Mouse (Mus musculus) midbrain, postnatal 0 days (tissue): ENCODE results near the gene Cryba2. TPM values are rescaled to one million over a fixed set of nuclear protein-coding genes. Genes with fewer than 3 reads are reported as not detected.
A peak's percentile ranks its signal among the peaks of the same experiment; 100 is the strongest.

Source experiments
- ATAC-seq: fragments of 200-750 bp; cut with Nextera tagmentation; 2 replicates; pipeline ENCODE4 v1.8.0; 2017; ENCODE audit warnings: moderate number of reproducible peaks, mild to moderate bottlenecking, moderate TSS enrichment, moderate library complexity; ENCODE audit not compliant: low FRiP score
- DNase-seq: peaks from one replicate; pipeline ENCODE4 v3.0.0-alpha.2; 2015; ENCODE audit warnings: low spot score
- H3K27ac ChIP-seq: fragments of 300-500 bp; sonication (generic); 2 replicates; pipeline ENCODE4 v1.5.1; 2014; ENCODE audit warnings: low read depth, mild to moderate bottlenecking, low read length, mixed read lengths
- H3K27me3 ChIP-seq: fragments of 300-500 bp; sonication (generic); 2 replicates; pipeline ENCODE4 v1.6.1; 2014; ENCODE audit warnings: low read length, control low read depth, mixed read lengths; ENCODE audit not compliant: insufficient read depth
- H3K36me3 ChIP-seq: fragments of 300-500 bp; sonication (generic); 2 replicates; pipeline ENCODE4 v1.6.1; 2014; ENCODE audit warnings: low read length, control low read depth, mixed read lengths; ENCODE audit not compliant: insufficient read depth
- H3K4me1 ChIP-seq: fragments of 300-500 bp; sonication (generic); 2 replicates; pipeline ENCODE4 v1.6.1; 2014; ENCODE audit warnings: mild to moderate bottlenecking, control low read depth, antibody characterized with exemption, low read length, mixed read lengths; ENCODE audit not compliant: insufficient read depth
- H3K4me2 ChIP-seq: fragments of 300-500 bp; sonication (generic); 2 replicates; pipeline ENCODE4 v1.6.1; 2014; ENCODE audit warnings: low read depth, mild to moderate bottlenecking, low read length, mixed read lengths; ENCODE audit not compliant: poor library complexity, severe bottlenecking
- H3K4me3 ChIP-seq: fragments of 300-500 bp; sonication (generic); 2 replicates; pipeline ENCODE4 v1.5.1; 2014; ENCODE audit warnings: low read depth, mild to moderate bottlenecking, low read length, moderate library complexity
- H3K9ac ChIP-seq: fragments of 300-500 bp; sonication (generic); replicated peaks from 2 replicates; pipeline ENCODE4 v1.6.1; 2014; ENCODE audit warnings: mild to moderate bottlenecking, low read length, moderate library complexity, mixed read lengths; ENCODE audit not compliant: poor library complexity, severe bottlenecking
- H3K9me3 ChIP-seq: fragments of 300-500 bp; sonication (generic); 2 replicates; pipeline ENCODE4 v1.6.1; 2016; ENCODE audit warnings: low read length, control low read depth
- CTCF ChIP-seq: IDR thresholded peaks from 2 replicates; pipeline ENCODE4 v1.5.1; 2016; ENCODE audit warnings: antibody characterized with exemption, mild to moderate bottlenecking
- WGBS: fragments of 180-500 bp; shearing (Covaris S2); extraction: QIAGEN DNeasy Blood & Tissue Kit; methylation state at CpG from one replicate; pipeline ENCODE4 v1.1.7; 2014; 5-methylcytosine and 5-hydroxymethylcytosine counted together
- polyA plus RNA-seq: library from polyadenylated mRNA; unstranded; fragments of >200 nt; fragmentation: Nextera tagmentation; extraction: Ambion mirVana; gene quantifications from 2 replicates; pipeline ENCODE4 v1.2.1, GENCODE M21; 2015
- total RNA-seq: library from RNA; depleted of rRNA; stranded (reverse); fragments of >200 nt; gene quantifications from 2 replicates; pipeline ENCODE4 v1.2.3, GENCODE M21; 2014

Gene Cryba2
- total and polyA plus RNA-seq, 2 experiments from 2014 or later: 0.80 TPM; not detected in 1

DNA sequence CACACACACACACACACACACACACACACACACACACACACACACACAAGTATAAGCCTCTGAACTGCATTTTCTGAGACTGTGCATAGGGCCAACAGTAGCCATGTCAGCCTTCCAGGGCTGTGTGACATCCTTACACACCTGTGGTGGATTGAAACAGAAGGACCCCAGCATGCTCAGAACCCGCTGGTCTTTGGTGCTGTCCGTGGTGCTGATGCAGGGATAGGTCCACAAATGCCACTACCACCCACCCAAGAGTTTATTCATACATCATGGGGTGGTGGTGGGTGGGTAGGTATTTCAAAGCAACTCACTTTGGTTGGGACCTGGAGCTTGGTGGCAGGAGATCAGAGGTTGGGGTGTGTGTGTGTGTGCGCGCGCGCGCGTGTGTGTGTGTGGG lies 1.4 kb downstream of the Cryba2 start:
- ATAC-seq: no peak
- TF ChIP-seq CTCF: no peak
- Histone ChIP-seq H3K4me2 (no peak overlapping the region), H3K9me3 (no peaks in the 10 kb centered on the region), H3K4me1 (peaks cover 6% of the 10 kb centered on the region; the same call in 1 of the 2 replicates), H3K27ac (no peak overlapping the region), H3K27me3 (peaks cover 68% of the 10 kb centered on the region), H3K9ac (no peak overlapping the region), H3K36me3 (no peaks in the 10 kb centered on the region), H3K4me3 (no peak overlapping the region)
- 0% methylated on average over 3 of the region's 8 CpGs for WGBS
- DNase-seq: no peak

DNA sequence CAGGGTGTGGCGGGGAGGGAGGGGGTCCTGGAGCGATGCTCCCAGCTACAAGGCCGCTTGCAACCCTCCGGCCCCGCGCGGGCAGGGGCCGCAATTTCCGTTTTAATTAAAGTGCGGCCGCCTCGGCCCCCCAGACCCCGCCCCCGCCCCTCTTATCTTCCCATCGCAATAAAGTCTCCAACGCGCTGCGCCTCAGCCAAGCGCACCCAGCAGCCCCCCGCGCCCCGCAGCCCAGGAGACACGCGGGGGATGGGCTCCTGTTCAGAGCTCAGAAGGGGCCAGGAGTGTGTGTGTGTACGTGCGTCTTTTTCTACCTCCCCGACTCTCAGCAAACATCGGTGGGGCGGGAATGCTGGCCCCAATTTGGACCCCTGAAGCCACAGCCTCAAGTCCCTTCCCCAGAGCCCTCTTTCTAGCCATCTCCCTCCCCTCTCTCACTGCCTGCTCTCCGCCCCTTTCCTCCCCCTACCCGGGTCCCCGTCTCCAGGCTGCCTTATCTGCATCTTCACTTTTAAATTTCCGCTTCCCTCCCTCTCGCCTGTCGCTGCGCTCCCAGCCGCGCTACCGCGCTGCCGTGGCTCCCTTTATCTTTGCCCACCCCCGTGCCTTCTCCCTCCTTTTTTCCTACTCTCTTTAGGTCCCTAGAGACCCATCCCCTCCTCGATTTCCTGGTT lies 7.4 kb downstream of the Cryba2 start, which contains the start of gene Fev:
TSS of gene Fev (minus strand) at position 51 of the 674 bp plus-strand sequence.
- Histone ChIP-seq H3K27ac (no peak within 1 kb of the TSS), H3K9me3 (no peaks in the 10 kb centered on the region), H3K36me3 (no peaks in the 10 kb centered on the region), H3K4me2 (peak within 1 kb of the TSS; percentile 44), H3K9ac (no peak within 1 kb of the TSS), H3K4me3 (peak within 1 kb of the TSS; percentile 26), H3K27me3 (peaks cover 72% of the 10 kb centered on the region), H3K4me1 (peaks cover 17% of the 10 kb centered on the region)
- ATAC-seq (peak; percentile 10; the same call in 1 of the 2 replicates), DNase-seq (no peak)
- WGBS: under 1% methylated on average over 40 of the region's 43 CpGs
- TF ChIP-seq CTCF: no peak

- H3K4me1 ChIP-seq: peaks cover 17% of the 10 kb centered on the region
- 2% methylated on average over 55 of the region's 57 CpGs for WGBS
- TF ChIP-seq CTCF: no peak
- ATAC-seq (no peak), DNase-seq (no peak)
- peak overlapping the region; percentile 26; the same call in 1 of the 2 replicates for H3K4me3 ChIP-seq
- H3K27ac ChIP-seq: no peak overlapping the region
- no peaks in the 10 kb centered on the region for H3K36me3 ChIP-seq
- H3K27me3 ChIP-seq: peaks cover 62% of the 10 kb centered on the region
- H3K4me2 ChIP-seq: peak overlapping the region; percentile 44
- no peaks in the 10 kb centered on the region for H3K9me3 ChIP-seq
- no peak overlapping the region for H3K9ac ChIP-seq
Observed at GRCm38 (mm10) chr1:74884196-74885141, 8.5 kb downstream of the Cryba2 start.

DNA sequence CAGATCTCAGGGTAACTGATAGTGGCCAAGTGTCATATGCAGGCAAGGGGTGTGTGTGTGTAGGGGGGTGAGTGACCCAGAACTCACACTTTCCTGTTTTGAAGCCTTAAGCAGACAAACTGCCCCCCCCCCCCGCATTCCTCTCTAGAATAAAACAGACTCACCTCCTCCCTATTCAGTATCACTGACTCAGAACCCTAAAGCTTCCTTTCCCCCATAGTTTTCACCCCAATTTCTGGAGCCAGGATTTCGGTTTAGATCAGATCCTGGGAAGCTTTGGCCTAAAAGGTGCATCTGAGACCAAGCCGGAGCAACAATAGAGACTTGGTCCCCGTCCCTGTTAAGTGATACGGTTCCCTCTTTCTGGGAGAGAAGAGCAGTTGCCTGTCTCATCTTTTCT lies 9.5 kb downstream of the Cryba2 start:
- DNase-seq: no peak
- Histone ChIP-seq H3K4me2 (no peak overlapping the region), H3K9ac (no peak overlapping the region), H3K9me3 (no peaks in the 10 kb centered on the region), H3K27ac (no peak overlapping the region), H3K4me3 (no peak overlapping the region), H3K36me3 (no peaks in the 10 kb centered on the region), H3K27me3 (peaks cover 65% of the 10 kb centered on the region), H3K4me1 (peaks cover 17% of the 10 kb centered on the region)
- ATAC-seq: no peak
- 4% methylated on average over 5 of the region's 5 CpGs for WGBS
- TF ChIP-seq CTCF: no peak

DNA sequence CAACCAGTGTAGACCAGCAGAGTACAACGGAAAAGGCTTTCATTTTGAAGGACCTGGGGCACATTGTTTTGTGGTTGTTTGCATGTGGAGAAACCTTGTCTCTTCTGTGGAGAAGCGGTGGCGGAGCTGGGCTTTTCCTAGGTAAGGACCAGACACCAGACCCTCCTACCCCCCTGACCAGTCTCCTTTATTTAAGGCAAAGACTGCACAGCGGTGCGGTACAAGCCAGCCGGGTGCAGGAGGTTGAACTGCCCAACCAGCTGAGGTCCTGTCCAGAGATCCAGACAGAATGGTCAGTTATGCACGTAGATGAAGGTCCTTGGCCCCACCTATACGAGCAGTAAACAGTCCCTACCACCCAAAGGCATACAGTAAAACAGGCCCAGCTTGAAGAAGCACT lies 10.1 kb downstream of the Cryba2 start:
- Histone ChIP-seq H3K27me3 (peaks cover 62% of the 10 kb centered on the region), H3K36me3 (no peaks in the 10 kb centered on the region), H3K27ac (no peak overlapping the region), H3K9ac (no peak overlapping the region), H3K4me2 (peak overlapping the region; percentile 81), H3K4me1 (peaks cover 17% of the 10 kb centered on the region), H3K9me3 (no peaks in the 10 kb centered on the region), H3K4me3 (peak overlapping the region; percentile 45; the same call in 1 of the 2 replicates)
- no peak for TF ChIP-seq CTCF
- WGBS: 2% methylated on average over 8 of the region's 8 CpGs
- DNase-seq: no peak
- ATAC-seq: no peak
